ENCODE assay signal across 15 mouse cellular contexts in genomic region chr8:47409061-47409460, GRCm38 (mm10). TPM values are rescaled to one million over a fixed set of nuclear protein-coding genes. Genes with fewer than 3 reads are reported as not detected.
DNase-seq lines count a peak whose midpoint lies in the region; ATAC-seq and TF ChIP-seq lines count a peak whose summit lies in the region.
"Had no signal": no experiment of that assay in that cellular context is flagged by ENCODE, and none has a peak within 500 bp of the region (broad histone marks: within the 10 kb centered on the region; RNA-seq: fewer than 3 reads in every experiment).

No protein-coding gene starts in this region.

- no peaks in the 10 kb centered on the region for H3K36me3 ChIP-seq in heart, embryonic 10.5 days
- H3K36me3 ChIP-seq in kidney, postnatal 0 days (ENCODE audit: insufficient read depth, low read length) = no peaks in the 10 kb centered on the region
- H3K36me3 ChIP-seq in embryonic facial prominence, embryonic 10.5 days (replicated peaks) = no peaks in the 10 kb centered on the region
- no peaks in the 10 kb centered on the region for H3K36me3 ChIP-seq in limb, embryonic 12.5 days
- H3K36me3 ChIP-seq: midbrain, embryonic 15.5 days had no signal

- peak overlapping the region; percentile 43 for H3K4me2 ChIP-seq in kidney, postnatal 0 days (ENCODE audit: low read length)
- peak overlapping the region; percentile 33; the same call in 1 of the 2 replicates for H3K4me2 ChIP-seq in limb, embryonic 12.5 days
- H3K4me2 ChIP-seq: midbrain, embryonic 15.5 days had no signal

- H3K9ac ChIP-seq in kidney, postnatal 0 days (ENCODE audit: low read depth, low read length) = 0 out of 2 replicates have a peak overlapping the region, but pooled peaks have one; percentile 35
- H3K9ac ChIP-seq in limb, embryonic 12.5 days (replicated peaks) = 0 out of 2 replicates have a peak overlapping the region, but pooled peaks have one; percentile 27
- H3K9ac ChIP-seq: forebrain, postnatal 0 days; midbrain, embryonic 15.5 days had no signal

- TF ChIP-seq CTCF in kidney, postnatal 0 days (IDR thresholded peaks at IDR 0.05; ENCODE audit: low read depth) = no peak

- no peak for ATAC-seq in kidney, postnatal 0 days (replicated peaks; ENCODE audit: low FRiP score, low read depth)
- ATAC-seq in limb, embryonic 12.5 days (ENCODE audit: insufficient number of reproducible peaks, insufficient read depth, low FRiP score, low TSS enrichment, low read depth) = no peak
- ATAC-seq: forebrain, postnatal 0 days; inflammation-experienced regulatory T-cells, adult 6 months; lung, postnatal 0 days; midbrain, embryonic 15.5 days had no signal

- H3K4me3 ChIP-seq in heart, embryonic 10.5 days = 0 out of 2 replicates have a peak overlapping the region, but pooled peaks have one; percentile 2
- H3K4me3 ChIP-seq in kidney, postnatal 0 days (replicated peaks; ENCODE audit: low read depth, low read length) = peak overlapping the region; percentile 16; the same call in 1 of the 2 replicates
- peak overlapping the region; percentile 39; the same call in 1 of the 2 replicates for H3K4me3 ChIP-seq in embryonic facial prominence, embryonic 10.5 days
- peak overlapping the region; percentile 11; the same call in 1 of the 2 replicates for H3K4me3 ChIP-seq in limb, embryonic 12.5 days (replicated peaks)
- H3K4me3 ChIP-seq: layer of hippocampus, adult 2 months; midbrain, embryonic 15.5 days had no signal

- no peaks in the 10 kb centered on the region for H3K9me3 ChIP-seq in heart, embryonic 10.5 days
- no peaks in the 10 kb centered on the region for H3K9me3 ChIP-seq in kidney, postnatal 0 days (replicated peaks; ENCODE audit: low read length)
- no peaks in the 10 kb centered on the region for H3K9me3 ChIP-seq in embryonic facial prominence, embryonic 10.5 days
- H3K9me3 ChIP-seq in limb, embryonic 12.5 days = no peaks in the 10 kb centered on the region
- H3K9me3 ChIP-seq: midbrain, embryonic 15.5 days had no signal

- DNase-seq in heart, embryonic 10.5 days (ENCODE audit: low spot score) = no peak
- no peak for DNase-seq in heart, postnatal 4 days
- no peak for DNase-seq in kidney, postnatal 0 days (ENCODE audit: low spot score)
- DNase-seq in kidney, postnatal 25 days = no peak
- DNase-seq in embryonic facial prominence, embryonic 10.5 days (ENCODE audit: low spot score) = peak; percentile 19
- no peak for DNase-seq in cerebellum, adult 11 months
- no peak for DNase-seq in lung, postnatal 25 days (ENCODE audit: low spot score)
- DNase-seq: forebrain, postnatal 0 days; gastrocnemius, postnatal 36 days; right cerebral cortex, postnatal 14 days had no signal

- H3K4me1 ChIP-seq in heart, embryonic 10.5 days = peaks cover 19% of the 10 kb centered on the region
- H3K4me1 ChIP-seq in kidney, postnatal 0 days (replicated peaks; ENCODE audit: insufficient read depth, low read length) = no peaks in the 10 kb centered on the region
- H3K4me1 ChIP-seq in embryonic facial prominence, embryonic 10.5 days = peaks cover 40% of the 10 kb centered on the region
- peaks cover 32% of the 10 kb centered on the region for H3K4me1 ChIP-seq in limb, embryonic 12.5 days (replicated peaks)

- peaks cover 67% of the 10 kb centered on the region for H3K27me3 ChIP-seq in heart, embryonic 10.5 days (ENCODE audit: insufficient read depth, poor library complexity, severe bottlenecking)
- H3K27me3 ChIP-seq in kidney, postnatal 0 days (ENCODE audit: insufficient read depth, low read length) = peaks cover 3% of the 10 kb centered on the region; the same call in 1 of the 2 replicates
- peaks cover 71% of the 10 kb centered on the region for H3K27me3 ChIP-seq in embryonic facial prominence, embryonic 10.5 days (replicated peaks; ENCODE audit: low read depth, poor library complexity, severe bottlenecking)
- peaks cover 64% of the 10 kb centered on the region for H3K27me3 ChIP-seq in limb, embryonic 12.5 days

- WGBS in heart, embryonic 10.5 days = 5% methylated on average over 8 of the region's 8 CpGs
- WGBS in kidney, postnatal 0 days = 10% methylated on average over 8 of the region's 8 CpGs
- 4% methylated on average over 8 of the region's 8 CpGs for WGBS in embryonic facial prominence, embryonic 10.5 days
- WGBS in limb, embryonic 12.5 days = 6% methylated on average over 8 of the region's 8 CpGs

- H3K27ac ChIP-seq in heart, embryonic 10.5 days = no peak overlapping the region
- no peak overlapping the region for H3K27ac ChIP-seq in kidney, postnatal 0 days
- no peak overlapping the region; the same call in 1 of the 2 replicates for H3K27ac ChIP-seq in embryonic facial prominence, embryonic 10.5 days (replicated peaks)
- H3K27ac ChIP-seq in limb, embryonic 12.5 days = no peak overlapping the region
- H3K27ac ChIP-seq: layer of hippocampus, adult 2 months; midbrain, embryonic 15.5 days had no signal

RNA-seq across cellular contexts. Expression of gene Stox2, which starts 37.1 kb away (rescaled TPM):
- 7.5 and 9.2 TPM in 2 replicates for polyA plus RNA-seq in heart, embryonic 10.5 days (2016; fragmentation: Nextera tagmentation; extraction: Ambion mirVana)
- total RNA-seq in heart, postnatal 4 days (2021) = 10 to 100 TPM; 27.4 to 29.3 TPM
- polyA plus RNA-seq in kidney, postnatal 0 days (2015; fragmentation: Nextera tagmentation; extraction: Ambion mirVana) = 8.8 and 10.4 TPM in 2 replicates
- 16.8 and 19.5 TPM in 2 replicates for polyA plus RNA-seq in embryonic facial prominence, embryonic 10.5 days (2016; fragmentation: Nextera tagmentation; extraction: Ambion mirVana)
- polyA plus RNA-seq in limb, embryonic 12.5 days (2016; fragmentation: Nextera tagmentation; extraction: Ambion mirVana) = 24.5 and 25.0 TPM in 2 replicates
